Mouse (Mus musculus): ENCODE measurements around the gene Gapt. TPM values are rescaled to one million over a fixed set of nuclear protein-coding genes. Genes with fewer than 3 reads are reported as not detected.

Gapt gene
- polyA plus RNA-seq (2017; shearing (Covaris generic)), result not detected

GRCm38 (mm10) chr13:110356941-110357340 is at the start of gene Gapt:
TSS of gene Gapt (minus strand) at chr13:110357199.

GRCm38 (mm10) chr13:110394291-110395178 is 37.5 kb upstream of the Gapt start, which contains the start of gene Plk2:
TSS of gene Plk2 (plus strand) at chr13:110395046.

Other genes starting within 250 kb of the Gapt start
- gene Rab3c, start 76.2 kb downstream of the Gapt start, polyA plus RNA-seq (2017; shearing (Covaris generic)), result 0.27 TPM
- 19.3 TPM for gene Plk2, start 37.8 kb upstream of the Gapt start, polyA plus RNA-seq (2017; shearing (Covaris generic))

All from effector memory CD4-positive, alpha-beta T cell, adult 5 months (primary cell).